Mouse (Mus musculus): Measurements from ENCODE around the gene Cspg5. TPM values are rescaled to one million over a fixed set of nuclear protein-coding genes. Genes with fewer than 3 reads are reported as not detected.

Gene Cspg5
- total RNA-seq (2023) = under 1 TPM; 0.22 to 0.35 TPM

DNA sequence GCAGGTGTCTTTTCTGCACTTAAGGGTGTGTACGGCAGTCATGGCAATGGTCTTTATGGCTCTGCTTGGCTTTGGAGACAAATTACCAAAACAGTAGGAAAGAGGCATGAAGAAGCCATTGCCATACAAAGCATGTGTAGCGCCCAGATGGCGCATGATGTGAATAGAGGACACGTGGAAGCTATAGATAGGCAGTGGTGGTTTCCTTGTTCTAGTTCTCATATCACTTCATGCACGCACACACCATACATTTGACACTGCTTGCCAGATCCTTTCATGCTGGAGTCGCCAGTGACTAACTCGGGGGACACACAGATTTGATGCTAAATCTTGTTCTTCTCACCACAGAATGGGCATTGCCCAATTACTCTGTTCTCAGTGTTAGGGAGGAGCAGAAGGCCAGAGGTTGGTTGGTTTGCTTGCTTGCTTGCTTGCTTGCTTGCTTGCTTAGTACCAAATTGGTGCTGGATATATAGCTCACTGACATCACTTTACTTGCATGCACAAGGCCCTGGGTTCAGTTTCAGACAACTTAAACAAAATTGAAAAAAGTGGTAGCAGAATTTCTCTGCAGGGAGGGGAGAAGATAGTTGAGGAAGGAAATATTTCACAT, at the start of gene Cspg5:
Cspg5 (plus strand) TSS at position 563 of the 613 bp plus-strand sequence.

DNA sequence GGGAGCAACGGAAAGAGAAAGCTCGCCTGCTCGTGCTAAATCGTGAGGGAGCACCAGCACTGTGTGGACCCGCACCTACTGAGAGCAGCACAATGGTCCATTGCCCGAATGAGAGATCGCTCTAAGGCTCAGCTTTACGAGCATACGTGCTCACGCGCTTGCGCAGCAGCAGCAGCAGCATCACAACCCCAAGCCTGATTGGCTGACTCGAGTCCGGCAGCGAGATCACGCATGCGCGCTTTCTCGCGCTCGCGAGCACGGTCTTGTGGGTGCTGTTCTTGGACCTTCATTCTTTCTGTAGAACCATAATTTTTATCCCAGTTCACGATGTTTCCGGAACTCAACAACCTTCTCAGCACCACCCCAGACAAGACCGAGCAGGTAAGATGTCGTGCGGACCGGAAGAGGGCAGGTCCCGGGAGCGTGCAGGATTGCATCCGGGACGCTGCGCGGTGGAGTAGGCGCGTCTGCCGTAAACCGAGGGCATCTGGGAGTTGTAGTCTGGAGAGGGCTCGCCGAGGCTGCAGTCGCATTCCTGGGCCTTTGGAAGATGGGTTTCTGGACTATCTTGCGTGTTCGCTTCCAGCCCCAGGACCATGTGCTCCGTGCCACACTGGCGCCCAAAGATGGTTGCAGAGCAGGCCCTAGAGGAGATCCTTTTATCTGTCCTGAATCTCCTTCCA, 61.5 kb downstream of the Cspg5 start, which contains the start of gene Elp6:
Elp6 (plus strand) TSS at position 205 of the 683 bp plus-strand sequence.

Other genes with a start within 250 kb of the Cspg5 start
- gene Smarcc1, start 126.1 kb upstream of the Cspg5 start, total RNA-seq (2023) = 10 to 100 TPM; 36.4 to 38.6 TPM
- 10 to 100 TPM; 31.6 to 37.2 TPM for gene Dhx30, start 126.0 kb upstream of the Cspg5 start, total RNA-seq (2023)
- 1 to 10 TPM; 3.4 to 4.1 TPM for gene Elp6, start 61.4 kb downstream of the Cspg5 start, total RNA-seq (2023)
- 10 to 100 TPM; 24.4 to 28.4 TPM for gene Scap, start 89.5 kb downstream of the Cspg5 start, total RNA-seq (2023)
- 10 to 100 TPM; 24.0 to 37.9 TPM for gene Ptpn23, start 164.4 kb downstream of the Cspg5 start, total RNA-seq (2023)
- gene Ngp, start 176.0 kb downstream of the Cspg5 start, total RNA-seq (2023) = over 10,000 TPM; 16,812 to 17,778 TPM
- 10 to 100 TPM; 26.5 to 33.3 TPM for gene Klhl18, start 232.9 kb downstream of the Cspg5 start, total RNA-seq (2023)
- 1 to 10 TPM; 1.2 to 1.3 TPM for gene Kif9, start 233.2 kb downstream of the Cspg5 start, total RNA-seq (2023)

Data from neutrophil, adult 83 days (primary cell).